Mouse (Mus musculus) mature B cell (primary cell): ENCODE results near the gene Stx1a.

Source experiments
- in situ Hi-C: fragments of 300-500 bp; cut with MboI; formaldehyde crosslinking; loops from 2 replicates; pipeline ENCODE4 v1.14.3; 2019

The Stx1a gene

GRCm38 (mm10) chr5:135008671-135009589, 14.4 kb upstream of the Stx1a start, which contains the start of gene Abhd11:
Gene Abhd11 (plus strand): TSS chr5:135009152.
- in situ Hi-C loops = no loop called here

GRCm38 (mm10) chr5:135009590-135010319, 13.5 kb upstream of the Stx1a start:
- in situ Hi-C loops = no loop called here

- in situ Hi-C loops = no loop called here
Observed at GRCm38 (mm10) chr5:135010320-135010709, 13.0 kb upstream of the Stx1a start.

GRCm38 (mm10) chr5:135010841-135011743, 12.2 kb upstream of the Stx1a start:
- in situ Hi-C loops = no loop called here

DNA sequence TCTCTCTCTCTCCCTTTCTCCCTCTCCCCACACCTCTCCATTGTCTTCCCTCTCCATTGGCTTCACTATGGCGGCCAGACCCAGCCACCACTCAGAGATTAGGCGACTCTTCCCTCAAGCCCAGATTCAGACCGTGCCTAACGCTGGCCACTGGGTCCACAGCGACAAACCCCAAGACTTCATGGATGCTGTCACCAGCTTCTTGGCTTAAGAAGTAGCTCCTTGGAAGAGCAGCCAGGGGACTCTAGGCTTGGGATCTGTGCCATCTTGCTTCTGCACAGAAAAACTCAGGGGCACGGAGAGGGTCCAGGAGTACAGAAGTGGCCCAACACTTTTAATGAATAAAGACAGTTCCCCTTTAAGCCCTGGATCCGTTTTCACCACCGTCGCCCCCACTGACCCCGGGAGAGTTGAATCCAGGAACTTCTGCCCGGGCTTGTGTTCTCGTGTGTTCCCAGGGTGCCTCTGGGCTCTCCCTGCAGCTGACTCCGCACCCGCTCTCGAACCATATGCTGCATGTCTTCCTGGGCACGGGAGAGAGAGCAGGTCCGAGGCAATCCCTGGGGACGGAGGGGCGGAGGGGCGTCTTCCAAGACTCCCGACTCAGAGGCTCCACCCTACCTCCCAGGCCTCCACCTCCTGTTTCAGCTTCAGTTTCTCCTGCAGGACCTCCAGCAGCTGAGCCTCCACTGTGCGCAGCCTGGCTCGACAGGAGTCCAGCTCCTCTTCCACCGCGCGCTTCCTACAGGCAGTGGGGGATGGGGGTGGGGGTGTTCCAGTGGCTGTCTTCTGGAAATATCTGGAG, 11.3 kb upstream of the Stx1a start:
- in situ Hi-C loops = no loop called here

DNA sequence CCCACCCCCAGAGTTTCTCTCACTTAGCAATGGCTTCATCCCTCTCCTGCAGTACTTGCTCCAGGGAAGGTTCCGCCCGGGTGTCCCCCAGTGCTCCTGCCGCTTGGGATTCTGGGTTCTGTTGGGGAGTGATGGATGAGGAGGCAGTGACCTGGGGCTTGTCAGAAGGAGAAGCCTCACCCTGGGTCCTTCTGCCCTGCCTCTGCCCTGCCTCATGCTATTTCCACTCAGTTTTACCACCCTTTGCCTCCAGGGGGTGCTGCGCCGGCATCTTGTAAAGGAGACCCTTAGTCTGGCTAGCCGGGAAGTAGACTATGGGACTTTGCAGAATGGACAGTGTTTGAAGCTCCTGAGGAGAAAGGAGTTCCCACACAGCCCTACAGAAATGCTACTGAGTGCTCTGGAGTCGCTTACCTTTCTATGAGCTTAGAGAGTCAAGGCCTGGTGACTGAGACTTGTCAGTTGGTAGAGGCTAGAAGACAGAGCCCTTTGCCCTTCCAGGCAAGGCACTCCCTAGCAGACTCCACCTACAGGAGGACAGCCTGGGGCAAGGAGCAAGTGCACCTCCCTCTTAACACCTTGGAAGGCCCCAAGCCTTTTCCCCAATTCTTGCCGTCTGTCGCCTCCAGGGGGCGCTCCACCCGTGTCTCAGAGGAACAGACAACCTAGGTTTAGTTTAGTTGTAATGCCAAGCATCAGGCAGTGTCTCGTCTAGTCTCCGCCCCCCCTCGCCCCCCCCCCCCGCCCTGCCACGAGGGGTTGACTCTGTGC, 10.4 kb upstream of the Stx1a start:
- in situ Hi-C loops = no loop called here

DNA sequence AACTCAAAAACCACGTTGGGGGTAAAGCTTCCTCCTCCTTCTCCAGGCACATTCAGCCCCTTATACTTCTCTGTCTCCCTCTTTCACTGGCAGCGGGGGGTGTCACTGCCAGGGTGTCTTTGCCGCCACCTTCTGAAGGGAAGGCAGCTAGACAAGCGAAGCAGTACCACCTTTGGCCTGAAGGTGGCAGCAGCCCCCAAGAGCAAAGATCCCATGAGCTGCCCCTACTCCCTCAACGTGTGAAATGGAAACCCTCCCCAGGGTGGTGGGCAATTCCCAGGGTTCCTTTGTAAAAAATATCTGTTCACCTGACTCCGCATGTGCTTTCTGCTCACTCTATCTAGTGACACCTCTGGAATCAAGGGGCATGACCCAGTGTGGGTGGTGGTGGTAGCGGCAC, 7.8 kb upstream of the Stx1a start:
- in situ Hi-C loops = no loop called here

DNA sequence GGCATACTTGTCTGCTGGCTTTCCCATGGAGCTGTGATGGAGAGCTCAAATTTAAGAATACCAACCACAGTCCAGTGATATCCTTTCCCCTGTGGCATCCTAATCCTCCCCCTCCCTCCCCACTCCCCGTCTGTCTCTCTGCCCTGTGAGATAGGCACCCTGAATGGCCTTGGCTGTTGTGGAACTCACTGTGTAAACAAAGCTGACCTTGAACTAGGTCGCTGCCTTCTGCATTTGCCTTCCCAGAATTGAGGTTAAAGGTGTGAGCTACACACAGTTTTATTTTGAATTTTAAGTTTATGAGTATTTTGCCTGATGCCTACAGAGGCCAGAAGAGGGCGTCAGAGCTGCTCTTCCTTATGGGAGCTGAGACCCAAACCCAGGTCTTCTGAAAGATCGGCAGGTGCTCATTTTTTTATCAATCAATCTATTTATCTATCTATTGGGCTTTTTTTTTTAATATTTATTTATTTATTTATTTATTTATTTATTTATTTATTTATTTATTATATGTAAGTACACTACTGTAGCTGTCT, 7.0 kb upstream of the Stx1a start:
- in situ Hi-C loops = no loop called here

DNA sequence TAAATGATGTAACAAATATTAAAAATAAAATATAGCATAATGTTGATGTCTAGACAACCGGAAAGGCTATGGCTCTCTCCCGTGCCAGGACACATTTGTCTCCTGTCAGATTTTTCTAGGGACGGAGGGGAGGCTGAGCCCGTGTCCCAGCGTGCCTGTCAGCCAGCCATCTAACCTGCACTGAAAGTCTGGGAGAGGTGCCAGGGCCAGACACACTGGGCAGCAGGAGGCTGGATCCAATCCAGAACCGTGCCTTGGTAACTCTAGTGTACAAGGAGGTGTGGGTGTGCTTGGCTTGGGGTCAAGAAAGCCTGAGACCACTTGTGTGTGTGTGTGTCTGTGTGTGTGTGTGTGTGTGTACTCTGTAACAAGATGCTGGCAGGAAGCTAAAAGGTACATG, 1.5 kb upstream of the Stx1a start:
- in situ Hi-C loops = no loop called here

GRCm38 (mm10) chr5:135024665-135025224, 1.5 kb downstream of the Stx1a start:
- in situ Hi-C loops = no loop called here

DNA sequence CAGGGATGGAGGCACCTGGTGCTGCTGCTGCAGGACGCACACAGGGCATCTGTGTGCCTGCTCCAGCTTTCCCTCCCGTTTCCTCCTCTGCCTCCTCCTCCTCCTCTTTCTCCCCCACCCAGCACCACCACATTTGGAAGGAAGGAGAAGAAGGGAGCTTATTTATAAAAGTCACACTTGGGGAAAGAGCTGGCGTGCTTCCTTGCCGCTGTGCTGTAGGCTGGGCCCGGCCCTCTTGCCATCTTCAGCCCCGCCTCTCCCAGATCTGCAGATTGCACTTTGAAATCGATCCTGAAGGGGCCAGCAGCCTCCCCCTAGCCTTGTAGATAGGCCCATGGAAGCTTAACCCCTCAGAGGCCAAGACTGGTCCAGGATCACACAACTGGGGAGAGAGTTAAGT, 2.6 kb downstream of the Stx1a start:
- in situ Hi-C loops = no loop called here

DNA sequence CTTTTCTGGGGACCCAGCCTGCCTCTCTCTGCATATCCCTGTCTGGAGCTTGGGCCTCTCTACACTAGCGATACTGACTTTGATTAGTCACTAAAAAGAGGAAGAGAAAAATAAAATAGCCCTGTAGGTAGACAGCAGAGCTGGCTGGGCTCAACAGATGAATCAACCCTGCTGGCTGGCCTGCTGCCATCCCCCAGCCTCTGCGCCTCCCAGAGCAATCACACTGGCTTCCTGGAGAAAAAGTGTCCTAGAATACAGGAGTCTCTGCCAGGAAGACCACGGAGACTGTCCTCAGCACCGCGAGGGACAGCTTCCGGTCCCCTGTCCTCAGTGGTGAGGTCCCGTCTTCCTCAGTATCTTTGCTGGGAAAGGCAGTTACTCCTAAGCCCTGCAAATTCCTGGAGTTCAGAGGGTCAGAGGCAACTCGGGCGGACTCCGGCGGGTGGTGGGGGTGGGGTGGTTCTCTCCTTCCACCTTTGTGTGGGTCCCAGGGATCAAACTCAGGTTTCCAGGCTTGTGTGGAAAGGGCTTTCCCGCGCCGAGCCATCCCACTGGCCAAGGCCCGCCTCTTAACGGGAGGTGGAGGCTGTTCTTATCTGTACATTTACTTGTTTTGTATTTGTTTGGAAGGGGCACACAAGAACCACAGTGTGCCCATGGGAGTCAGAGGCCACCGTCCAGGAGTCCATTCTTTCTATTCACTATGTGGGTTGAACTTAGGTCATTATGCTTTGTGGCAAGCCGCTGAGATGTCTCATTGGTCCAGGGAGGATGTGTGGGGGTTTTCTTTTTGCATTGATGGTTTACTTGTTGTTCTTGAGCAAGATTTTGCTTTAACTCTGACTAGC, 5.9 kb downstream of the Stx1a start:
- in situ Hi-C loops = no loop called here

DNA sequence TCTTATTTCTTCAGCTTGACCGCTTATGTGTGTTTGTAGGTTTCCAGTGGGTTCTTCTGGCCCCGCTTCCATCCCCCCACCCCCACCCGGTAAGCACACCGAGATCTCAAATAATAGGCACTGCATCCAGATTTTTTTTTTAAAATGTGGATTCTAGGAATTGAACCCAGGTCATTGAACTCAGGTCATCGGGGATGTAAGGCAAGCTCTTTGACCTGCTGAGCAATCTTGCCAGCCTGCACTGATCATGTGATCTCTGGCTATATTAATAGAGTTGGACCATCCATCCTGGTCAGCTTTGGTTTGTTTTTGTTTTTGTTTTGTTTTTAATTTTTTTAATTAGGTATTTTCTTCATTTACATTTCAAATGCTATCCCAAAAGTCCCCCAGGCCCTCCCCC, 9.3 kb downstream of the Stx1a start:
- in situ Hi-C loops = no loop called here

- in situ Hi-C loops = no loop called here
Observed at GRCm38 (mm10) chr5:135034593-135034992, 11.3 kb downstream of the Stx1a start.

GRCm38 (mm10) chr5:135035608-135036359, 12.5 kb downstream of the Stx1a start:
- in situ Hi-C loops = no loop called here

- in situ Hi-C loops = no loop called here
Observed at GRCm38 (mm10) chr5:135037946-135038345, 14.7 kb downstream of the Stx1a start.

- in situ Hi-C loops = no loop called here
Observed at GRCm38 (mm10) chr5:135039541-135039940, 16.3 kb downstream of the Stx1a start.

DNA sequence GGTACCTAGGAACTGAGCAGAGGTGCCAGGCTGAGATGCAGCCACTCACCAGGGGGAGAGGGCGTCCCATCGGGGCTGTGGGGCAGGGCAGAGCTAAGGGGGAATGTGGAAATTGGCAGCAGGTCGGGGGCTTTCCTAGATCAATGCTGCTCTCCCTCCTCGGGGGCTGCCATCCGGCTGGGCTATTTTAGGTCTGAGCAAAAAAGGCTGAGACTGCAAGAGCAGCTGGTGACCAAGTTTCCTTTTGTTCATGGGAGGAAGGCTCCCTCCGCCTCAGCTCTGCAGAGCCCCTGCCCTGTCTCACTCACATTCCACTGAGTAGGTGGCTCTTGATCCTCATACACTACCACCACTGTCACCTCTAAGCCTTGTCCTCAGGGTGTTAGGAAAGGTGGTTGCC, 16.8 kb downstream of the Stx1a start:
- in situ Hi-C loops = no loop called here
